Mouse (Mus musculus): ENCODE data around the gene Selenon.

The Selenon gene

DNA sequence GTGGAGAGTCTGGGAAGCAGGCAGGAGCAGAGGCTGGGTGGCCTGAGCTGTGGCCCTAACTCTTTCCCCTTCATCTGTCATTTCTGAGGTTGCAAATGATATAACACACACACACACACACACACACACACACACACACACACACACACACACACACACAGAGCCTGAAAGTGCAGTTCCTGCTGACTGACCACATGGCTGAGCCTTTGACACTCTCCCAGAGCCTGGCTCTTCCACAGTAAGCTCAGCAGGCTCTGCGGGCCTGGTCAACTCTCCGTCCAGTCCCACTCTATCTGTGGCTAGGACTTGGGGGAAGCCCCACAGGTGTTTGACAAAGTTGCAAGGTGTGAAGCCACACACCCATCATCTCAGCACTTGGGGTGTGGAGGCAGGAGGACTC, 25.3 kb upstream of the Selenon start:
- no peak for DNase-seq

DNA sequence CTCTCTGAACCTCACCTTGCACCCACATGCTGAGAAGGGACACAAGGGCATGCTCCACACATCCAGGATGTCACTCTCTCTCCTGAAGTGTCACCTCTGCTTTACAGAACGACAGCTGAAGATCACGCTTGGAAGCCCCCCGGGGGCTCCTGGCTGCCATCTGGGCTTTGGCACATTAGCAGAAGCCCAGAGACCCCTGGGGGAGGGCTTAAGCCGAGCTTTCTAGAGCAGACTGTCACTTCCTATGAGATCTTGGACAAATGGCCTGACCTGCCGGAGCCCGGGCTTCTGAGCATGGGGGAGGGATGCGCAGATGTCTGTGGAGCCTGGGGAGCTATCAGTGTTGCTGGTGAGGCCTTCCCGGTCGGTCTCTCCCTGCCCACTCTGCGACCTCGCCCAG, 23.5 kb upstream of the Selenon start:
- no peak for DNase-seq

DNA sequence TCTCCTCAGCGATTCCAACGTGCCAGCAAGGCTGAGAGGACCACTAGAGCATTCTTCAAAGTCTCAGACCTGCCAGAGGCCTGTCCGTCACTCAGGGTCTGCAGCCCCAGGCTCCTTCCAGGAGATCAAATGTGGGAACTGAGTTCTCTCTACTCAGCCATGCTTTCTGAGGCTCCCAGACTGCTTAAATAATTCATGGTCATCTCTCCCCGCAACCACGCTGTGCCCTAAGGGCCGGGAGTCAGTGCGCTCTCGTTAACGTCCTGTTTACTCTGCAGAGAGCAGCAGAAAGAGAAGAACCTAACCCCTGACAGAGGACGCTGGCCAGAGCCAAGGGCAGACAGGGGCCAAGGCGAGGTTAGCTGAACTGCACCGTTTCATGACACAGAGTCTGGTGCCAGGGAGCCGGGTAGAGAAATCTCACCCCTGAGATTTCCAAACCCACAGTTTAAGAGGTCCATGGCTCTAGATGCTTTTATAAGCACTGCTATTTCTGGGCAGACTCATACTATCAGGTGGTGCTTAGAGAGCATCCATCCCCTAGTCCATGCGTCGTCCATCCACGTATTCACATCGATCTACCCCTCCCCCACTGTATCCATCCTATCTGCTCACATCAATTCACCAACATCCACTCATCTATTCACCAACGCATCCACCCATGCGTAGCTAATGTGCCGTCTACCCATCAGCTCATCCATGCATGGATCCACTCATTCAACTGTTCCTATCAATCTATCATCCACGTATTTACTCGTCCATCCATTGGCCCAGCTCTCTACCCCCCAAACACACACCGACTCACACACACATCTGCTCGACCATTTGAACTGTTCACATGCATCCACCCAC, 20.7 kb upstream of the Selenon start:
- DNase-seq, result no peak

DNA sequence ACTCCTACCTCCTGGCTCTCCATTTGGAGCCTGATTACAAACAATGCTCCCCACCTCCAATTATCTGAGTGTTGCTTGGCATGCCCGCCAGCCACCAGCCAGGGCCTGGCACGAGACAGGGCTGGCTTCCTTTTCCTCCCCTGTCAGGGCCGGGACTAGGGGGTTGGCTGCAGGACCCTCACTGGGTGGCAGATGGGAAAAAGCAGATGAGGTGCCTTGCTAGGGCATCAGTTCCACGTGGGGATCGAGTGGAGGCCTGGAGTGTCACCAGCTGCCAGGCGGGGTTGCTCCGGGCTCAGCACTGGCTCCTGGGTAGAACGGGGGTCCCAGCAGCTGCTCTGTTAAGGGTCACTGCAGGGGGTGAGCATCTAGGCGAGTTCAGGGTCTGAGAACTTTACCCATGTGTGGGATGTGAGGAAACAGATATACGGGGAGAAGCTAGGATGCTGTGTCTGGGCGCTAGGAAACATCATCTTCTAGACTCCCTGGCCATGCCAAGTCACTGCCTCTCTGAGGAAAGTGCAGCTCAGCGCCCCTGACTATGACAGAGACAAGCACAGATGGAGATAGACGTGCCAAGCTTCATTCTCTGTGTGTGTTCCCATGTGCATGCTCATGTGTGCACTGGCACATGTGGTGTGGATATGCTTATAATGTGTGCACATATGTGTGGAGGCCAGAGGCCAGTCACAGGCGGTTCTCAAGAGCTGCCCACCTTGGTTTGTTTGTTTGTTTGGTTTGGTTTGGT, 18.9 kb upstream of the Selenon start:
- DNase-seq, result no peak

DNA sequence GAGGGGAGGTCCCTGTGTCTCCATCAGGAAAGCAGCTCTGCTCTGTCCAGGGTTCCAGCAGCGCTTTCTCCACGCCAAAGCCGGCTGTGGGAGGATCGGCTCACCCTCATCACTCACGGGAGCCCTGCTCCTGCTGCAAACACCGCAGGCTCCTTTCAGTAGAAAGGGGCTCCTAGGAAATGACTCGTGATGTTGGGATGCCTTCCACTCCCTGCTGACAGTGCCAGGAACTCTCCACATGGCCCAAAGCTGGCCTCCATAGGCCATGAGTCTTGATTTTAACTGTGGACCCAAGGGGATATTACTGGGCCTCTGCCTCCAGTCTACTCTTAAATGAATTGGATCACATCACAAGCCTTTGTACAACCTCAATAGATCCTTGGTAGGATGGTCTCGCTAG, 17.9 kb upstream of the Selenon start:
- no peak for DNase-seq

DNA sequence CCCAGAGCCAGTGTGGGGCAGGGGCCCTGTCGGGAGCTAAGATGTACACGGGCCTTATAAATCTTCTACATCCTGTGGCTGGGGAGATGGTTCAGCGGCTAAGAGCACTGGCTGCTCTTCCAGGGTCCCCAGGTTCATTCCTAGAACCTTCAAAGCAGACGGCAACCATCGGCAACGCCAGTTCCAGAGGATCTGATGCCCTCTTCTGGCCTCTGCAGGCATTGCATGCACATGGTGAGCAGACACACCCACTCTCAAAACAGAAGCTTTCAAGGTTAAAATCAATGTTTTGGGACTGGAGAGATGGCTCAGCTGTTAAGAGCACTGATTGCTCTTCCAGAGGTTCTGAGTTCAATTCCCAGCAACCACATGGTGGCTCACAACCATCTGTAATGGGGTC, 17.2 kb upstream of the Selenon start:
- no peak for DNase-seq

DNA sequence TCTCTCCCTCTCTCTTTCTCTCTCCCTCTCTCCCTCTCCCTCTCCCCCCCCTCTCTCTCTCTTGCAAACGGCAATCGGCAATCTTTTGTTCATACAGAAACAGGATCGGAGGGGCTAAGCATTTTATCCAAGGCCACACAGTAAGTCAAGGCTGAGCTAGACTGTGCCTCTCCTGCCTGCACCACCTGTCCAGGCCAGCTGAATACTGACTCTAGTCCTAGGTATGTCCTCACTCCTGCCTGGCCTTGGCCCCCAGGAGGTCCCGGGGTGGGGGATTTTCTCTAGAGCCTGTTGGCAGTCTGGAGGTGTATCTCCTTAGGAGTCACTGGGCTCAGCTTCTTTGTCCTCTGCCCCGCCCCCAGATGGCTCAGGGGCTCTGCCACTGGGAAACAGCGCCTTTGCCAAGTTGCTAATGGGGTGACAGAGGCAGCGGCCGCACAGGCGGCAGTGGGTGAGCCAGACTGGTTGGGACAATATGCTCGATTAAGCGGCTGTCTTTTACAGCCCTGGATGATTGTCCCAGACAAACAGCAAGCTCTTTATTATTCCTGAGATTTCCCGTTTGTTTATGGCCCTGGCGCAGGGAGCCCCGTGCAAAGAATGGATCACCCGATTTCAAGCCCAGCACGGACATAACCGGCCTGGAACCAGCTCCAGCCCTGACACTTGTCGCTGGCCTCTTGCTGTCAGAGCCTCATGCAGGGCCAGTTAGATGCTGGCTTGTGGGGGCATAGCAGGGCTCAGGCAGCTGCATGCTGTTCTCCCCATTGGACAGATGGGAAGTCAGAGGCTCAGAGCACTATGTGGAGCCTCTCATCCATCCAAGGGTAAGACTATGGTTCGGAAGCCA, 15.6 kb upstream of the Selenon start:
- DNase-seq, result peak; percentile 73

DNA sequence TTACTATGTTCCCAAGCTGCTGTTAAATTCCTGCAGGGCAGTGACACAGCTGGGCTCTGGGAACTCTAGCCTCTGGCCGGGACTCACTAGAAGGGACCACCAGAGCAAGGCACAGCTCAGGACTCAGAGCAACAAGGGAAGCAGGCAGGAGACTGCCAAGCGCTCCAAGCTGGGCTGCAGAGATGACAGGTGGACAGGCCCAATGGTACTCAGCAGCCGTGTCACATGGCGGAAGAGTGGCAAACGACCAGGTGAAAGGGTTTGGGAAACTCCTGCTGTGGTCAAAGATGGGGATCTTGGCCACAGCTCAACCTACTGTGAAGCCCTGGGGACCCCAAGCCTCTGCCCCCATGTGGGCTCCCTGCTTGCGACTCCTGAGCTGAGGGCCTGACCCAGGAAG, 12.1 kb upstream of the Selenon start:
- no peak for DNase-seq

DNA sequence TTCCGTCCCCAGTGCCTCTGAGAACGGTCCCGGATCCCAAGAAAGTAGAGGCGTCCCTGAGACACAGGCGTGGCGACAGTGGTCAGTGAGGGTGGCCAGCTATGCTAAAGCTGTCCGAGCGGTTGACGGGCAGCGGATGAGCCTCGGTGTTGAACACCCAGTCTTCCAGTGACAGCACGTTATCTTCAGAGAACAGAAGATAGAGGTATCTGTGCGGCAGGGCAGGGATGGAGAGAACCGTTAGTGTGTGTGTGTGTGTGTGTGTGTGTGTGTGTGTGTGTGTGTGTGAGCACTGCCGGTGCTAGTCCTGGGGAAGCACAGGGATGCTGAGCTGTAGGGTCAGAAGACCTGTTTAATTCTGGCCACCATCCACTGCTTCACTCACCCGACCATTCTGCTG, 11.7 kb upstream of the Selenon start:
- DNase-seq, result no peak

DNA sequence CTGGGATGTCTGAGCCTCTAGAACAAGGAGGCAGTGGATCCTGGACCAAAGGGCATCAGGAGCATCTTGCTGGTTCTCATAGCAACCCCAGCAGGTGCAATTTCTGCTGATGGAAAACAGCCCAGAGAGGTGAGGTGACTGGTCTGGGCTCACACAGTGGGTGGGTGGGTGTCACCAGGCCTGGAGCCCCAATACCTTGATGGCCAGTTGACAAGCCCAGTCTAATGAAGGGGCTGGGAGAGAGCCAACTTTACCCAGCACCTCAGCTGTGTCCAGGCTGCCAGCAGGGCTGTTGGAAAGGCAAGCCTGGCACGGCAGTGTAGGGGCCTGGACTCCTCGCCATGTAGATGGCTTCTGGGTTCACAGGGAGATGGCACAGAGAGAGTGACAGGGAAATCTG, 10.0 kb upstream of the Selenon start:
- peak; percentile 70 for DNase-seq

DNA sequence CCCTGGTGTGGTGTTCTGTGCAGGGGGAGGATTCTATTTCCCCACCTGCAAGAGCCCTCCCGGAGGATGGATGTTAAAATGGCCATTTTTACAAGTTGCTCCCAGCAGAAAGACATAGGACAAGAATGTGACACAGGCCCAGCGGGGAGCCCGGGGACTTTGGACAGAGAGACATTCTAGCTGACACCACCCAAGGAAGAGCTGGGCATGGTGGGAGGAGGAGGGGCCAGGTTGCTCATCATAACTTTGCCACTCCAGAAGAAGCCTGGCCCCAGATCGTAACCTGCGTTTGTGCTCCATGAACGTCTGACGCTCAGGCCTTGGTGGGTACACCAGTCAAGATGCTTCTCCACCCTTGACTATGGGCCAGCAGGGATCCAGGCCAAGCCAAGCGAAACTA, 8.7 kb upstream of the Selenon start:
- no peak for DNase-seq

DNA sequence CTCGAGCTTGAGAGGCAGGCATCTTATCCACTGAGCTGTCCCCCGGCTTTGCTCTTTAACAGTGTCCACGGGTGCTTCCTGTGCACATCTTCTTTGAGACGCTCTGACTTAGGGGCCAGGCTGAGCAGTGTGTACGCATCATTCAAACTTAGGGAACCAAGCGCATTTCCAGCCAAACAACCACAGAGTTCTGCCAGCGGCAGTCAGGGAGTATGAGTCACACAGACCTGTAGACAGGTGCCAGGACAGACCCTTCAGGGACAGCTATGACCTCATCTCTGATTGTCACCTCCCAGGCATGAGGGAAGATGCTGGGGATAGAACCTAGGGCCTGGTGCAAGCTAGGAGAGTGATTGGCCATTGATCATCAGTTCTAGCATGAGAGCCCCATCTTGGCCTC, 7.2 kb upstream of the Selenon start:
- no peak for DNase-seq

DNA sequence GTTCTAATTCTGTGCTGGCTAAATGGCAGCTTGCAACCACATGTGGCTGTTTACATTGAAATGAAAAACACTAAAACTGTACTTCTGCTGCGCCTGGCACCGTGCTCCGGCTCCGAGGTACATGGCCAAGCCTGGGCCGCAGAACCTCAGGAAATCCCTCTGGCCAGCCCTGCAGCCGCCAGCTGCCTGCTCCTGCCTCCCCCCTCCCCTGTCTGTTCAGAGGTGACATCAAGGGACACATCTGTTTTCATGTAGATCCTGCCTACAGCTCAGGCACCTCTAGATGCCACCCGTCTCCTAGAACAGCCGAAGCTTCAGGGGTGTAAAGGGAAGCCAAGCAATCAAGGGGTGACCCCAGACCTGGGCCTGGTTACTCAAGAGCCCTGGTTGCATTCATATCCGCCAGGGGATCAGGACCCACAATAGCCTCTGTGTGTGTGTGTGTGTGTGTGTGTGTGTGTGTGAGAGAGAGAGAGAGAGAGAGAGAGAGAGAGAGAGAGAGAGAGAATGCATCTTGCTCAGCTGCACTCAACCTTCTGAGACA, 6.7 kb upstream of the Selenon start:
- DNase-seq, result no peak

DNA sequence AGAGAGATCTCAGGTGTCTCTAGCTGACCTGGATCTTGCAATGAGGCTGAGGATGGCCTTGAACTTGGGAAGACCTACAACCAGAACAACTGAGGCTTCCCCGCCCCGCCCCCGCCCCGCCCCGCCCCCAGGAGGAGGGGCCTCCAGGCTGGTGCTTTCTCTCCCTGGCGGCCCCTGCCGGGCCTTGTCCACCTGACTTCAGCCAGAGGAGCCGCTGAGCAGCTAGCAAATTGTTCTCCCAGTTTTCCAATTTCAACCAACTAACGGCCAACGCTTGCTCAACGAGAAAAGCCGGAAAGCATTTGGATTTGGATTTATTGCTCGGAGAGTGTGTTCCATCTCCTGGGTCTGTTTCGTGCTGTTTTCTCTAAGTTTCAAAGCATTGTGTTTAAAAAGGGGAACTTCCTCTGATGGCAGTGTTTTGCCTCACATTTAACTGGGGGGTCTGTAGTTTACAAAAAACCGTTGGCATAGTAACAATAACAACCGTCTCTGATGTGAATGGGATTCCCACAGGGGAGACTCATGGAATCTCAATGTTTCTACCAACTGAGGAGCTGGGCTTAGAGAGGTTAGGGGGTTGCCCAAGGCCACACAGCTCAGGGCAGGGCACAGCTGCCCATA, 5.8 kb upstream of the Selenon start:
- no peak for DNase-seq

DNA sequence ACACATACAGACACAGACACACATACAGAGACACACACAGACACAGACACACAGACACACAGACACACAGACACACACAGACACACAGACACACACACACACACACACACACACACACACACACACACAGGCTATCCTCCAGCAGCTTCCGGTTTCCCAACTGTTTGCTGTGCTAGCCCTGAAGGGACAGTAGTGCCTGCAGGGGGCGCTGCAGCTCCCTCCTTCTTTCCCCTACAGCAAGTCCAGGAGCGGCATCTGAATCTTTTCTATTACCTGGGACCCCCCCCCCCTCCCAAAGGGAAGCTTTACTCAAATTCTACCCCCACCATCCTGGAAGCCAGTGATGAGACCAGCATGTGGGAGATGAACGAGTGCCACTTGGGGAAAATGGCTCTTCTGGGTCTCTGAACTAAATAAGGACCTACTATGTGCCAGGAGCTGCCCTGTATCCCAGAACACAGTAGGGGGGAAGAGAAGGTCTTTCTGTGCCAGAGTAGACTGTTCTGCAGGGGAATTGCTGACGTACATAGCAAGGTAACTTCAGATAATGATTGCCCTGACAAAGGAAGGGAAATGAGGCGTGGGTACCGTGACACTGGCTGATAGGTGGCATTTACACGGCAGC, 4.1 kb upstream of the Selenon start:
- DNase-seq, result no peak

DNA sequence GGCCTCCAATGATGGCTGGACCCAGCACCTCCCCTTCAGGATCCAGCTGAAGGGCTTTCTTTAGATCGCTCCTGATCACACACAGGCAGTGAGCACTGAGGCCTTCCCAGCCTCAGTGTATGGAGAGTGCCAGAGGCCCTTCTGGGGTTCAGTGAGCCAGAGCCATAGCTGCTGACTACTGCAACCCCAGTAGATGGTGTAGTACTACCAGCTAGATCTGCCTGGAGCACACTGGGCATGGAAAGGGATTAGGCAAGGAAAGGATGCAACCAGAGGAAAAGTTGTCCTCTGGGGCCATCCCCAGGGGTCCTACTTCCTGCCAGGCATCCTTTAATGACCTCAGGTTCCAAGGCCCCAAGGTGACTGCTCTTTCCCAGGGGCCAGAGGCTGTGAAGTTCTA, 1.7 kb upstream of the Selenon start:
- no peak for DNase-seq

DNA sequence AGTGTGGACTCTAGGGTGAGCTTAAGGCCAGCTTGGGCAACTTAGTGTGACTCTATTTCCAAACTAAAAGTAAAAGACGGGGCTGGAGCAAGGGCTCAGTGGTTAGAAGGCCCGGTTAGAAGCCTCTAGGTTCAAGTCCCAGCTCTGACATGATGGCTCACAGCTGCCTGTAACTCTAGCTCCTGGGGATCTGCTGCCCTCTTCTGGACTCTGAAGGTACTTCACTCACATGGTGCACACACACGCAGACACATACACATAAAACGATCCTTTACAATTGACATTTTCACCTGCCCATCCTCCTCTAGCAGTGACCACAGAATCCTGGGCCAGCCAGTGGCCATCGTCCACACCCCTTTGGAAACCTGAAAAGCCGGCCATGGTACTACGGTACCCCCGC, 2.1 kb downstream of the Selenon start:
- no peak for DNase-seq

DNA sequence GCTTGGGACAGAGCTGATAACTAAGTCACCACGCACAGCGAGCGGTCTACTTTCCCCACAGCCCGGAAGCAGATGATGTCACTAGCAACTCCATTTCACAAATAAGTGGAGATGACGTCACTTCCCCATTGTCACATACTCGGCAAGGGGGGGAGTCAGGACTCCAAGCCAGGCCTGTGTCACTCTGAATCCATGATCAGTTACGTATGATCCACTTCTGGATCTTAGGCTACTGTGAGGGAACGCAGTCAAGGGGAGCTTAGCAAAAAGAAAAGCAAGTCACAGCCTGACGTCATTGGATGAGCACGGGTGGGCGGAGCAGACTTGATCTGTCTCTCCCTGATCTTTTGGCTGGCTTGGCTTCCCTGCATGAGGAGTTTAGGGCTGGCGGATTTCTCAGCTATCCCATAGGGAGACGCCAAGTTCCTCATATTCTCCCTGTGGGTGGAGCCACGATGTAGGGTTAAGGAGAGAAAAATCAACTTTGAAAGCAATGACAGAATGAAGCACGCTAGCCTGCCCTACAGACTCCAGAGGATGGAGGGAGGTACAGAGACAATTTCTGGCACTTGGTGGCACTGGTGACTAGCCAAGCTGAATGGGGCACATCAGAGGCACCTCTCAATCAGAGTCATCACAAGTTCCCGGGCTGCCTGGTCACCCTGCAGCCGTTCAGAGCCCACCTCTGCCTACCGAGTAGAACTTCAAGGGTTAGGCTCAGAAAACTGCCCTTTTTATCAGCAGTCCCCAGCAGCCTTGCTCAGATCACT, 3.6 kb downstream of the Selenon start:
- DNase-seq, result no peak

DNA sequence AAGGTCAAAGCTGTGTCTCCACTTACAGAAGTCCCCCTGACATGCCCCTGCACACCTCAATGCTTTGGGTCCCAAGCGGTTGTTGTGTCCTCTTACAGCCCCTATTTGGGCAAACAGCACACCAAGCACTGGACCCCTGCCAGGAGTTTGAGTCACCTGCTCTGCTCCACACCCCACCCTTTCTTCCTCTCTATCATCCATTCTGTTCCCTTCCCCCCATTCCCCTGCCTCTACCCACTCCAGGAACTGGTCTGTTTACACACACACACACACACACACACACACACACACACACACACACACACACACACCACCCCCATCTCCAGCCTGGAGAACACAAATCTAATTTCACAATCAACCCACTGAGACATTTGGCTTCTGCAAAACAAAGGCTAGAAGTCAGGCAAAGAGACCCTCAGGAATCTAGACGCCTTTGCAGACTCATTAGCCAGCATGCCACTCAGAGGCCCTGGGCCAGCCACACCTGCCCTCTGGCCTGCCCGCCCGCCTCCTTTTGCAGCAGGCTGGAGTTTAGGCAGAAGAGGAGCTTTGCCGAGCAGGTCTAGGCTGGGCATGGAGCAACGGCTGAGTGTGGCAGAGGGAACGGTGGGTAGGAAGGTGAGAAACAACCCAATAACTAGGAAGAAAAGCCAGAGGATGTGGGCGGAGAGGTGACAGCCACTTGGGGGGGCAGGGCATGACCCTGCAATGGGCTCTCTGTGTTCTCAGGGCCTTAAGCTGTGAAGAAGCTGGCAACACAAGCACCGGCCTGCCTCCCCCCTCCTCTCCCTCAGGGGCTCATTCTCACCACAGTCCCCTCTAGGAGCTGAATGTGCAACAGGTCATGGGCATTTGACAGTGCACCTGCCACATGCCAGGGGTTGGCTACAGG, 4.9 kb downstream of the Selenon start:
- no peak for DNase-seq

DNA sequence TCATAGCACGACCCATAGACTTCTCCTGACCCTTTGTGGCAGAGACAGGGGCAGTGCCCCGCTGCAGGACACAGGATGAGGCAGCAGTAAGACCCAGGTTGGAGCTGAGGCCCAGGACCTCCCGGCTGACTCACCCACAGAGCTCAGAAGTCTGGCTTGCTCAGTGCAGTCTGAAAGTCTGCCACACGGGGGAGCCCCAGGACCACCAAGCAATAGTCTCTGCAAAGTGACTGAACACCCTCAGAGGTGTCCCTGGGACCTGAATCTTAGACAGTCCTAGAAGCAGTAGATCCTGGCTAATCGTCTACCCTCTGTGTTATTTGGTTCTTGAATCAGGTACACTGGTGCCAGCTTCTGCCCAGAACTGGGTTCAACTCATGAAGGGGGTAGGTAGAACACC, 8.7 kb downstream of the Selenon start:
- DNase-seq, result peak; percentile 95

All from cerebellum, adult 9-10 months (tissue).